Mouse (Mus musculus) stomach, embryonic 16.5 days (tissue): ENCODE data around the gene Gtsf1l. TPM values are rescaled to one million over a fixed set of nuclear protein-coding genes. Genes with fewer than 3 reads are reported as not detected.

ENCODE experiments used
- ATAC-seq: fragments of 200-750 bp; cut with Nextera tagmentation; 2 replicates; pipeline ENCODE4 v1.8.0; 2017; ENCODE audit warnings: moderate number of reproducible peaks, moderate TSS enrichment; ENCODE audit not compliant: insufficient read depth, low FRiP score
- H3K27ac ChIP-seq: fragments of 300-500 bp; sonication (generic); 2 replicates; pipeline ENCODE4 v1.5.1; 2014; ENCODE audit warnings: low read length
- H3K27me3 ChIP-seq: fragments of 300-500 bp; sonication (generic); 2 replicates; pipeline ENCODE4 v1.6.1; 2014; ENCODE audit warnings: low read length, control low read depth, mixed read lengths; ENCODE audit not compliant: control insufficient read depth, insufficient read depth
- H3K36me3 ChIP-seq: fragments of 300-500 bp; sonication (generic); 2 replicates; pipeline ENCODE4 v1.6.1; 2014; ENCODE audit warnings: low read length; ENCODE audit not compliant: control insufficient read depth, insufficient read depth
- H3K4me1 ChIP-seq: fragments of 300-500 bp; sonication (generic); 2 replicates; pipeline ENCODE4 v1.6.1; 2014; ENCODE audit warnings: low read length, control low read depth, mixed read lengths; ENCODE audit not compliant: control insufficient read depth, insufficient read depth
- H3K4me2 ChIP-seq: fragments of 300-500 bp; sonication (generic); 2 replicates; pipeline ENCODE4 v1.6.1; 2014; ENCODE audit warnings: low read depth, low read length, mixed read lengths
- H3K4me3 ChIP-seq: fragments of 300-500 bp; sonication (generic); replicated peaks from 2 replicates; pipeline ENCODE4 v1.5.1; 2014; ENCODE audit warnings: mild to moderate bottlenecking, low read length
- H3K9ac ChIP-seq: fragments of 300-500 bp; sonication (generic); 2 replicates; pipeline ENCODE4 v1.6.1; 2014; ENCODE audit warnings: low read length
- H3K9me3 ChIP-seq: fragments of 300-500 bp; sonication (generic); replicated peaks from 2 replicates; pipeline ENCODE4 v1.6.1; 2016; ENCODE audit warnings: low read length, control low read depth; ENCODE audit not compliant: control insufficient read depth
- WGBS: fragments of 180-500 bp; shearing (Covaris S2); extraction: QIAGEN DNeasy Blood & Tissue Kit; methylation state at CpG from one replicate; pipeline ENCODE4 v1.1.7; 2014; 5-methylcytosine and 5-hydroxymethylcytosine counted together
- microRNA-seq: library from miRNA; unstranded; fragments of <30 nt; microRNA quantifications from one replicate; pipeline ENCODE4, GENCODE M21; 2016
- polyA plus RNA-seq: library from polyadenylated mRNA; unstranded; fragments of >200 nt; fragmentation: Nextera tagmentation; extraction: Ambion mirVana; gene quantifications from 2 replicates; pipeline ENCODE4 v1.2.1, GENCODE M21; 2015

Gene Gtsf1l
- polyA plus RNA-seq, 1 experiment from 2014 or later, result not detected

DNA sequence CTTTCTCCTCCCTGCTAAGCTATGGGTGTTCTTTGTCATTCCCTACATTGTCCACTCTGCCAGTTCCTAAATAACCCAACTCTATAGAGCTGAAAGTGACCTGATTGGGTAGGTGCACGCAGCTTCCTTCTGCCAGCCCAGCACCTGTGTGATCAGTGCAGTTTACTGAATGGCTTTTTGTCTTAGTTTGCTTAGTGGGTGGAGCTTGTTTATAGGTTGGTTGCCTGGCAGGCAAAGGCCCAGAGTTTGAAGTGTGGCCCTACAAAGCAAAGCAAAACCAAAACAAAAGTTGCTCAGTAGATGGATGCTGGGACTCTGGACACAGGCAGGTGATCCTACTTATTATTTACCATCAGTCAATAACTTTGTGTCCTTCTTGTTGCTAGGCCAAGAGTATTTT is 36.0 kb downstream of the Gtsf1l start:
- H3K9ac ChIP-seq, result no peak overlapping the region
- no peaks in the 10 kb centered on the region for H3K9me3 ChIP-seq
- ATAC-seq, result no peak
- no peak overlapping the region for H3K4me3 ChIP-seq
- H3K4me1 ChIP-seq, result peaks cover 12% of the 10 kb centered on the region; the same call in 1 of the 2 replicates
- no peaks in the 10 kb centered on the region for H3K36me3 ChIP-seq
- WGBS, result 45% methylated on average over 1 of the region's 1 CpGs
- H3K4me2 ChIP-seq, result no peak overlapping the region
- H3K27ac ChIP-seq, result no peak overlapping the region
- H3K27me3 ChIP-seq, result no peaks in the 10 kb centered on the region

DNA sequence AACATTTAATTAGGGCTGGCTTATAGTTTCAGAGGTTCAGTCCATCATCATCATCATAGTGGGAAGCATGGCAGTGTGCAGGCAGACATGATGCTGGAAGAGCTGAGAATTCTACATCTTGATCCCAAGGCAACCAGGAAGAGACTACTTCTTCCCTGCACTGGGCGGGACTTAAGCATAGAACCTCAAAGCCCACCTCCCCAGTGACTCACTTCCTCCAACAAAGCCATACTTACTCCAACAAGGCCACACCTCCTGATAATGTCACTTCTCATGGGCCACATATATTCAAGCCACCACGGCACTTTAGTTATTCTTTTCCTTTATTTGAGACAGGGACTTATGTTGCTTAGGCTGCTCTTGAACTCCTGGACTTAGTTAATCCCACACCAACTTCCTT is 38.5 kb downstream of the Gtsf1l start:
- Histone ChIP-seq H3K27ac (no peak overlapping the region), H3K4me1 (no peaks in the 10 kb centered on the region), H3K9me3 (no peaks in the 10 kb centered on the region), H3K4me3 (no peak overlapping the region), H3K36me3 (peaks cover under 1% of the 10 kb centered on the region; the same call in 1 of the 2 replicates), H3K4me2 (no peak overlapping the region), H3K27me3 (no peaks in the 10 kb centered on the region), H3K9ac (no peak overlapping the region)
- 88% methylated on average over 2 of the region's 2 CpGs for WGBS
- ATAC-seq, result no peak

DNA sequence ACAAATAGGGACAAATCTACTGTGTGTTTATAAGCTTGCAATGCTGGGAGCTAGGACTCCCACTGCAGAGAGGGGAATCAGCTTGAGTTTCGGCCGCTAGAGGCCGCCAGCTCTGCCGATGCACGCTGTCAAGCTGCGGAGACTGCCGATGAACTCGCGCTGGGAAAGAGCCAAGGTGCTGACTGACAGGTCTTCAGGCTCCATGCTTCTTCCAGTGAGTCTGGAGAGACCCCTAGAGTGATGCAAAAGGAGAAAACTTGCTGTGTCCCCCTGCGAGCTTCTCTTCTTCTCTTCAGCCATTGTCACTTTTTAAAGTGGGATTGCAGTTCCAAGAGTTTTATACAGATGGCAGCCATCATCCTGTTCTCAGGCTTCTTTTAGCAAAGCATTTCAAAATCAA is 39.5 kb downstream of the Gtsf1l start:
- H3K27ac ChIP-seq, result no peak overlapping the region

DNA sequence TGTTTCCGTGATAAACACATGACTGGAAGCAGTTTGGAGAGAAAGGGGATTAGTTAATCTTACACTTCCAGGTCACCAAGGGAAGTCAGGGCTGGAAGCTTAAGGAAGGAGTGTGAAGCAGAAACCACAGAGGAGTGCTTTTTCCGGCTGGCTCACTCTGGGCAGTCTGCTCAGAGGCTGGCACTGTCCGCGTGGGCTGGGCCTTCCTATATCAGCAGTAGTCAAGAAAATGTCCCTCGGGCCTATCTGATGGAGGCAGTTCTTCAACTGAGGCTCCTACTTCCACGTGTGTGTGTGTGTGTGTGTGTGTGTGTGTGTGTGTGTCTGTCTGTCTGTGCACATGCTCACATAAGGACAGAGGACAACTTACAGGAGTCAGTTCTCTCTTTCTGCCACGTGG is 47.7 kb downstream of the Gtsf1l start:
- H3K9ac ChIP-seq, result no peak overlapping the region
- H3K9me3 ChIP-seq, result no peaks in the 10 kb centered on the region
- no peak overlapping the region for H3K4me2 ChIP-seq
- no peak overlapping the region for H3K27ac ChIP-seq
- H3K4me1 ChIP-seq, result no peaks in the 10 kb centered on the region
- WGBS, result 87% methylated on average over 7 of the region's 7 CpGs
- no peaks in the 10 kb centered on the region for H3K27me3 ChIP-seq
- no peak overlapping the region for H3K4me3 ChIP-seq
- no peak for ATAC-seq
- H3K36me3 ChIP-seq, result peaks cover 21% of the 10 kb centered on the region

More for the DNA sequence above, 39.5 kb downstream of the Gtsf1l start:
- no peaks in the 10 kb centered on the region for H3K27me3 ChIP-seq
- H3K36me3 ChIP-seq, result peaks cover 7% of the 10 kb centered on the region; the same call in 1 of the 2 replicates
- WGBS, result 5% methylated on average over 10 of the region's 10 CpGs
- H3K9ac ChIP-seq, result peak overlapping the region; percentile 60
- H3K4me1 ChIP-seq, result no peaks in the 10 kb centered on the region
- H3K4me2 ChIP-seq, result peak overlapping the region; percentile 53
- no peaks in the 10 kb centered on the region for H3K9me3 ChIP-seq
- H3K4me3 ChIP-seq, result peak overlapping the region; percentile 34
- ATAC-seq, result peak; percentile 63; the same call in 1 of the 2 replicates

Small RNA genes lying within 50 kb of the gene (microRNA-seq; reads per million reads assigned to microRNA genes)
- gene Gm22174 (not detected), gene Mir7003 (not detected)

Other genes starting within 250 kb of the Gtsf1l start
- gene Srsf6, start 156.3 kb downstream of the Gtsf1l start, polyA plus RNA-seq, result 138 and 150 TPM in 2 replicates
- 0.19 and 0.34 TPM in 2 replicates for gene L3mbtl1, start 144.4 kb downstream of the Gtsf1l start, polyA plus RNA-seq
- 1.0 and 1.4 TPM in 2 replicates for gene Sgk2, start 100.5 kb downstream of the Gtsf1l start, polyA plus RNA-seq
- gene Ift52, start 70.5 kb downstream of the Gtsf1l start, polyA plus RNA-seq, result 43.6 and 47.9 TPM in 2 replicates
- gene Mybl2, start 33.2 kb downstream of the Gtsf1l start, polyA plus RNA-seq, result 19.0 and 19.6 TPM in 2 replicates
- 4.0 and 4.3 TPM in 2 replicates for gene Tox2, start 115.3 kb upstream of the Gtsf1l start, polyA plus RNA-seq